Mouse (Mus musculus) heart, embryonic 16.5 days (tissue): ENCODE results near the gene Anapc11. TPM values are rescaled to one million over a fixed set of nuclear protein-coding genes. Genes with fewer than 3 reads are reported as not detected.
A peak's percentile ranks its signal among the peaks of the same experiment; 100 is the strongest.

Experiments
- ATAC-seq: fragments of 200-750 bp; cut with Nextera tagmentation; replicated peaks from 2 replicates; pipeline ENCODE4 v1.8.0; 2017; ENCODE audit warnings: moderate number of reproducible peaks; ENCODE audit not compliant: insufficient read depth, low FRiP score; ENCODE audit errors: extremely low read depth
- H3K27ac ChIP-seq: fragments of 300-500 bp; sonication (generic); 2 replicates; pipeline ENCODE4 v1.5.1; 2014; ENCODE audit warnings: mild to moderate bottlenecking, low read length, control low read depth, moderate library complexity
- H3K27me3 ChIP-seq: fragments of 300-500 bp; sonication (generic); 2 replicates; pipeline ENCODE4 v1.6.1; 2014; ENCODE audit warnings: low read length, mixed read lengths; ENCODE audit not compliant: control insufficient read depth, insufficient read depth
- H3K36me3 ChIP-seq: fragments of 300-500 bp; sonication (generic); 2 replicates; pipeline ENCODE4 v1.6.1; 2014; ENCODE audit not compliant: control insufficient read depth, insufficient read depth
- H3K4me1 ChIP-seq: fragments of 300-500 bp; sonication (generic); 2 replicates; pipeline ENCODE4 v1.6.1; 2014; ENCODE audit warnings: low read length, mixed read lengths; ENCODE audit not compliant: control insufficient read depth, insufficient read depth
- H3K4me2 ChIP-seq: fragments of 300-500 bp; sonication (generic); 2 replicates; pipeline ENCODE4 v1.6.1; 2014; ENCODE audit warnings: low read depth, mild to moderate bottlenecking, control low read depth, low read length
- H3K4me3 ChIP-seq: fragments of 300-500 bp; sonication (generic); 2 replicates; pipeline ENCODE4 v1.5.1; 2014; ENCODE audit warnings: mild to moderate bottlenecking, control low read depth, low read length
- H3K9ac ChIP-seq: fragments of 300-500 bp; sonication (generic); 2 replicates; pipeline ENCODE4 v1.6.1; 2014; ENCODE audit warnings: low read length, control low read depth
- H3K9me3 ChIP-seq: fragments of 300-500 bp; sonication (generic); replicated peaks from 2 replicates; pipeline ENCODE4 v1.6.1; 2016; ENCODE audit warnings: low read length; ENCODE audit not compliant: control insufficient read depth
- WGBS: fragments of 180-500 bp; shearing (Covaris S2); extraction: QIAGEN DNeasy Blood & Tissue Kit; methylation state at CpG from one replicate; pipeline ENCODE4 v1.1.7; 2014; 5-methylcytosine and 5-hydroxymethylcytosine counted together
- polyA plus RNA-seq: library from polyadenylated mRNA; unstranded; fragments of >200 nt; fragmentation: Nextera tagmentation; extraction: Ambion mirVana; gene quantifications from 2 replicates; pipeline ENCODE4 v1.2.1, GENCODE M21; 2015

The Anapc11 gene
- polyA plus RNA-seq, 1 experiment from 2014 or later = 179 TPM

DNA sequence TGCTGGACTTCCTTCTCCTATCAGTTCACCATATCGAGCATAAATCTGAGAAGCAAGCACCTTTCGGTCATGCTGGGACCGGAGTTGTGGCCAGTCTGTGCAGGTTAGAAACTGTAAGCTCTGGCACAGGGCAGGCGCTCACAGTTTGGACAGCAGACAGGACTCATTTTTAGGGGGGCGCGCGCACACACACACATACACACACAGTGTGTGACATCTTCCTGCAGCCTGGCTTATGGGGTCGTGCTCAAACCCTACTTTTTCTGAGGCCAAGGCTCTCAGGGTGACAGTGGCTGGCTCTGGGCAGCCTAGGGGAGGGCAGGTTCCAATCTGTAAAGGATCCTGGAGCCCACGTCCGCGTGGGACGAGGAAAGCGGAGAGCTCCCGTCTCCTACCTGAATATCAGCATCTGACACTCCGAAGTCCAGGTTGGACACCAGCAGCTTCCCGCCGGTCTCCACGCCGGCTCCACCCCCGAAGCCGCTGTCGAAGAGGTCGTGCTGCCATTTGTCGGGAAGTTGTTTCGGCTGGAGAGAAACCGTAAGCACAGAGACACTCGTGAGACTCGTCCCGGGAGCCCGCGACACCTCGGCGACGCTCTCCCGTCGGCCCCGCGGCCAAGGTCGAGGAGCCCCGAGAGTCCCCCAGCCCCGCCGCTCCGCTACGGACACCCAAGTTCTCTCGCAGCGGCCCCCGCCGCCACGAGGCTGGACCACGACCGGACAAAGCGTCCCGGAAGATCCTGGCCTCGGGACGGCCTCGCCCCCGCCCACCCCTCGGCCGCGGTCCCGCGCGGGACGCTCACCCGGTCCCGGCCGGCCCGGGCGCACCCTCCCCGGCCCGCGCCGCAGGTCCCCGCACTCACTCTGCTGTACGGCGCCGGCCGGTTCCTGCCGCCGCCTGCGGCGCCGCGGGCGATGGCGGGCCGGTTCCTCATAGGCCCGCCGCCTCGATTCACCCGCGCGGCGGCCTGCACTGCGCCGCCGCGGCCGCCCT lies 683 bp upstream of the Anapc11 start:
- H3K27ac ChIP-seq = peak overlapping the region; percentile 88
- WGBS = 3% methylated on average over 88 of the region's 99 CpGs
- H3K4me2 ChIP-seq = peak overlapping the region; percentile 77
- H3K9me3 ChIP-seq = no peaks in the 10 kb centered on the region
- H3K4me3 ChIP-seq = peak overlapping the region; percentile 91
- H3K4me1 ChIP-seq = peaks cover 17% of the 10 kb centered on the region
- H3K9ac ChIP-seq = peak overlapping the region; percentile 88
- peaks cover 40% of the 10 kb centered on the region for H3K36me3 ChIP-seq
- peak; percentile 20 for ATAC-seq
- no peaks in the 10 kb centered on the region for H3K27me3 ChIP-seq

DNA sequence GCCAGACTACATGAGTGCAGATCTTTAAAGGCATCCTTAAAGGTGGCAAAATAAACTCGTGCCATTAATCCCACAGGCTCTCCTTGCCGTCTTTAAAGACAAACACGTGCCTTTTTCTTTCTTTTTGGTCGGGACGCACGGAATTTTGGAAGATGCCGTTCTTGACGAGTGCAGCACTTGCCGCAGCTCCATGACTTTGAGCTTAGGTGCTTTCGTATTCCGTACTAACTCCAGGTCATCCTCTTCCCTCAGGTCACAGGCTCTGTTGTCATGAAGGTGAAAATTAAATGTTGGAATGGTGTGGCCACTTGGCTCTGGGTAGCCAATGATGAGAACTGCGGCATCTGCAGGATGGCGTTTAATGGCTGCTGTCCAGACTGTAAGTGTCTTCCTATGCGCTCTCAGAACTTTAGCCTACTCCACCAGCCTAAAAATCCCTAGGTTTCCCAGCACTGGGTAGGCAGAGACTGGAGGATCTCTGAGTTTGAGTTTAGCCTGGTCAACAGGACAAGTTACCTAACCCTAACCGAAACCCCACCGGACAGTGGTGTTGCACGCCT lies 849 bp downstream of the Anapc11 start:
- no peaks in the 10 kb centered on the region for H3K27me3 ChIP-seq
- H3K9ac ChIP-seq = peak overlapping the region; percentile 75
- ATAC-seq = no peak
- WGBS = 47% methylated on average over 17 of the region's 17 CpGs
- peak overlapping the region; percentile 73; the same call in 1 of the 2 replicates for H3K27ac ChIP-seq
- H3K4me3 ChIP-seq = peak overlapping the region; percentile 91
- H3K36me3 ChIP-seq = peaks cover 39% of the 10 kb centered on the region
- H3K4me1 ChIP-seq = peaks cover 17% of the 10 kb centered on the region
- peak overlapping the region; percentile 90 for H3K4me2 ChIP-seq
- no peaks in the 10 kb centered on the region for H3K9me3 ChIP-seq

DNA sequence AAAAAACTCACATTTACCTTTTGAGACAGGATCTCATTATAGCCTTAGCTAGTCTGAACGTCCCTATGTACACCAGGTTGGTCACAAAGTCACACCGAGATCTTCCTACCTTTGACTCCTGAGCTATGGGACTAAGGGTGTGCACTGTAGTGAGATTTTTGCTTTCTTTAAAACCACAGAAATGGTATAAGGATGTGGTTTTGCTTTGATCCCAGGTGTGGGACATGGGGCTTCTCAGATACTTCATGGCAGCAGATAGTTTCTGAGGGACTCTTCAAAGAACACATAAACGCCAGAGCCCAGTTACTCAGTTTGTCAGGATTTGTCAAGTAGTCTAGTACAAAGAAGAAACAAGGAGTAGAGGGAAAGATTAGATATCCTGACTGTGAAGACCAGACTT lies 2.5 kb downstream of the Anapc11 start:
- H3K27ac ChIP-seq = no peak overlapping the region
- no peak for ATAC-seq
- H3K9ac ChIP-seq = no peak overlapping the region
- 85% methylated on average over 3 of the region's 3 CpGs for WGBS
- H3K4me2 ChIP-seq = no peak overlapping the region
- no peaks in the 10 kb centered on the region for H3K9me3 ChIP-seq
- peaks cover 29% of the 10 kb centered on the region for H3K36me3 ChIP-seq
- peaks cover 17% of the 10 kb centered on the region for H3K4me1 ChIP-seq
- no peak overlapping the region for H3K4me3 ChIP-seq
- no peaks in the 10 kb centered on the region for H3K27me3 ChIP-seq

DNA sequence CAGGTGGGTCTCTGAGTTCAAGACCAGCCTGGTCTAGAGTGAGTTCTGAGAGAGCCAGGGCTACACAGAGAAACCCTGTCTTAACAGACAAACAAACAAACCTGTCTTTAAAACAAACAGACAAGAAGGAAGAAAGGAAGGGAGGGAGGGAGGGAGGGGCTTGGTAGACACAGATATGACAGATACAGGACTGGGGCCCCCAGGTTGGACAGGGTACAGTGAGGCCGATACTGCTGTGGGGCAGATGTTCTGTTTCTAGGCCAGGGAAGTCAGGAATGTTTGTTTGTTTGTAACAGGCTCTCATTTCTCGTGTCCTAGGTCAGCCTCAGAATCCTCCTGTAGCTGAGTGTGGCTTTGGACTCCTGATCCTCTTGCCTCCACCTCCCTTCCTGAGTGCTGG lies 5.3 kb downstream of the Anapc11 start:
- Histone ChIP-seq H3K9me3 (no peaks in the 10 kb centered on the region), H3K27ac (no peak overlapping the region), H3K4me3 (no peak overlapping the region), H3K4me1 (peaks cover 18% of the 10 kb centered on the region), H3K36me3 (peaks cover 21% of the 10 kb centered on the region), H3K27me3 (no peaks in the 10 kb centered on the region), H3K9ac (no peak overlapping the region), H3K4me2 (no peak overlapping the region)
- 80% methylated on average over 2 of the region's 2 CpGs for WGBS
- ATAC-seq = no peak

DNA sequence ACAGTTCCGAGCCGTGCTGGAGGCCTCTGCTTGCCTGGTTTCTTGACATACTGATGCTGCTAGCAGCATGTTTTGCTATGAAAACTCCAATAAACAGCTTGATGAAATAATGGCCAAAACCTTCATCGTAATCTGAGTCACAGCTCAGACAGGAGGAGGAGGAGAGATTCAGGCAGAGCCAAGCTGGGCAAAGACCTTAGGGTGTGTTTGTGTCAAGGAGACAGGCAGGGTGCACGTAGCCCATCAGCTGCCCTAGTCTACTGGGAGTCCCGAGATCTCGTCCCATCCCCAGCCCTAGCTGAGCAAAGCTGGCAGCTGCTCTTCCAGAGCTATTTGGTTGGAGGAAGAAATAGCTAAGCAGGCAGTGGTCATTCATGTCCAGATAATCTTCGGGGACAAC lies 7.4 kb downstream of the Anapc11 start:
- no peak overlapping the region for H3K4me2 ChIP-seq
- no peak overlapping the region for H3K27ac ChIP-seq
- no peak overlapping the region for H3K4me3 ChIP-seq
- H3K9ac ChIP-seq = no peak overlapping the region
- ATAC-seq = no peak
- no peaks in the 10 kb centered on the region for H3K9me3 ChIP-seq
- H3K36me3 ChIP-seq = peaks cover 24% of the 10 kb centered on the region
- WGBS = 86% methylated on average over 7 of the region's 7 CpGs
- peaks cover 23% of the 10 kb centered on the region for H3K4me1 ChIP-seq
- H3K27me3 ChIP-seq = no peaks in the 10 kb centered on the region

DNA sequence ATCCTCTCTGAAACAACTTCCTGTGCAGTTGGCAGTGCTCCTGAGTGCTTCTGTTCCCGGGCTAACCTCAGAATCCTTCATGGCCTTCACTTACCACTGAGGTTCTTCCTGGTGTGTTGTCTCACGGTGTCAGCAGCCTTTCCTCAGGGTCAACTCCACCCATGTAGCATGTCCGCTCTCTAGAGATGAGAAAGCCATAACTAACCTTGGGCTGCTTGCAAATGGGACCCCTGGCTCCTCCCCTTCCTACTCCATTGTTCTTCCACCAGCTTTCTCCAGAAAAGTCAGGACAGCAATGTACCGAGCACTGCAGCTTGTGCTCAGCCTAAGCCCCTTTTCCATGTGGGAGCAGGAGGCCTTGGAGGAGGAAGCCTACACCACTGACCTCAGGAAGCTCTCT lies 8.5 kb downstream of the Anapc11 start:
- Histone ChIP-seq H3K4me2 (no peak overlapping the region), H3K27ac (no peak overlapping the region; the same call in 1 of the 2 replicates), H3K36me3 (peaks cover 19% of the 10 kb centered on the region), H3K9me3 (no peaks in the 10 kb centered on the region), H3K4me3 (no peak overlapping the region), H3K9ac (no peak overlapping the region), H3K4me1 (peaks cover 23% of the 10 kb centered on the region), H3K27me3 (no peaks in the 10 kb centered on the region)
- no peak for ATAC-seq
- WGBS = 73% methylated on average over 4 of the region's 4 CpGs

DNA sequence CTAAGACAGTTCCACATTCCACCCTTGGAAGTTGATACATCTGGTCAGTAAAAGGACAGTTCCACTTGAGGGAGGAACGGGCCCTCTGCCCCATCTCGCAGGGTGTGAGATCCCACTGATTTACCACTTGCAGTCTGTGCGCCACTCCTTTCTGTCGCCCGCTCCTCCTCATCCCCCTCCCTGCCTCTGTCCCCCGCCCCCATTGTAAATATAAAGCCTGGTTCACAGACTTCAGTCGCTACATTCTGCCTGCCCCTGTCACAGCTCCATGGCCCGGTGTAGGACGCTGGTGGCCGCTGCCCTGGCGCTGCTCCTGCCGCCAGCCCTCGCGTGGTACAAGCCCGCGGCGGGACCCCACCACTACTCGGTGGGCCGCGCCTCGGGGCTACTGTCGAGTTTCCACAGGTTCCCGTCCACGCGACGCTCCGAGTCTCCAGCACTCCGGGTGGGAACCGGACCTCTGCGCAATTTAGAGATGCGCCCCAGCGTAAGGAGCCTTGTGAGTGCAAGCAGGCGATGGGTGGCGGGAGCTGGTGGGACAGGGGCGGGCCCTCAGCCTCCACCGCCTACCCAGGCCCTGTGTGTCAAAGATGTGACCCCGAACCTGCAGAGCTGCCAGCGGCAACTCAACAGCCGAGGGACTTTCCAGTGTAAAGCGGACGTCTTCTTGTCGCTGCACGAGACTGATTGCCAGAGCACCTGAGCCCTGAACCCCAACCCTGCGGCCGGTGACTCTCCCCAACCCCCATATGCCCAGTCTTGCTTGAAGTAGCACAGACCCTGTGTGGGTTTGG lies 10.2 kb downstream of the Anapc11 start, which contains the start of gene Npb:
Gene Npb (plus strand): TSS at position 237 of the 794 bp plus-strand sequence.
- Histone ChIP-seq H3K27ac (peak within 1 kb of the TSS; percentile 71), H3K27me3 (no peaks in the 10 kb centered on the region), H3K4me1 (peaks cover 23% of the 10 kb centered on the region), H3K9ac (peak within 1 kb of the TSS; percentile 68), H3K9me3 (no peaks in the 10 kb centered on the region), H3K36me3 (peaks cover 14% of the 10 kb centered on the region), H3K4me2 (peak within 1 kb of the TSS; percentile 67), H3K4me3 (peak within 1 kb of the TSS; percentile 45)
- WGBS = 7% methylated on average over 45 of the region's 45 CpGs
- ATAC-seq = no peak; the same call in 1 of the 2 replicates

DNA sequence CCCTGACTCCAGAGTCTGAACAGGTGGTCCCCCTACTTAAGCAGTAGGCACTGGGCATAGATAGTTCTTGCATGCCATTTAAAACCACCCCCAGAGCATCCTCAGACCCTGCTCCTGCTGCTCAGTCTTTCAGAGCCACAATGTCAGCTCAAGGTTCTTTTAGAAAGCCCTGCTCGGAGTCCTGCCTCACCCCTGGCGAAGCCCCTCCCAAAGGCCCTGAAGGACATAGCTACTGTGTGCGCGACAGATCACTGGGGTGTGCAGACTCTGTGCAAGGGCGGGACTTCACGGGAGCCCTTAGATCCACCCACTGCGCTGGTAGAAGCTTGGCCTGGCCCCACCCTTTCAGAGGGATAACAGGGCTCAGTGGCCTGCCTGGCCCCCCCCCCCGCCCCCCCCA lies 11.0 kb downstream of the Anapc11 start:
- WGBS = 34% methylated on average over 8 of the region's 8 CpGs
- 0 out of 2 replicates have a peak, but pooled peaks cover 8% of the 10 kb centered on the region for H3K36me3 ChIP-seq
- peak overlapping the region; percentile 68 for H3K9ac ChIP-seq

More for the DNA sequence above, 11.0 kb downstream of the Anapc11 start:
- H3K4me3 ChIP-seq = peak overlapping the region; percentile 45
- H3K4me2 ChIP-seq = peak overlapping the region; percentile 67
- H3K27ac ChIP-seq = peak overlapping the region; percentile 71
- peak; percentile 76 for ATAC-seq
- H3K4me1 ChIP-seq = peaks cover 23% of the 10 kb centered on the region
- no peaks in the 10 kb centered on the region for H3K9me3 ChIP-seq
- H3K27me3 ChIP-seq = no peaks in the 10 kb centered on the region
